Mouse (Mus musculus) MEL (cell line): Measurements from ENCODE around the gene Ccdc182.

Experiments used
- CTCF ChIP-seq, 3 experiments: IDR thresholded peaks in 2 of 3; conservative IDR thresholded peaks in 1 of 3; 2 replicates each; pipeline ENCODE4 v1.5.1; 2011 to 2012; ENCODE audit warnings: low read length in 3 of 3, low read depth in 2 of 3, mild to moderate bottlenecking in 2 of 3, improper control_type of control experiment in 1 of 3, inconsistent platforms in 1 of 3, mixed read lengths in 1 of 3, moderate library complexity in 1 of 3; ENCODE audit not compliant: control insufficient read depth in 1 of 3, insufficient read depth in 1 of 3, poor library complexity in 1 of 3, severe bottlenecking in 1 of 3
- E2F4 ChIP-seq: IDR thresholded peaks from 2 replicates; pipeline ENCODE4 v1.6.1; 2011; ENCODE audit warnings: low read depth, low read length, improper control_type of control experiment, borderline replicate concordance
- EP300 ChIP-seq, 2 experiments: IDR thresholded peaks; 2 replicates each; pipeline ENCODE4 v1.6.1; 2011; ENCODE audit warnings: improper control_type of control experiment in 2 of 2, low read length in 2 of 2, low read depth in 1 of 2, mild to moderate bottlenecking in 1 of 2
- GATA1 ChIP-seq: IDR thresholded peaks from 2 replicates; pipeline ENCODE4 v1.6.1; 2011; ENCODE audit warnings: low read depth, low read length, improper control_type of control experiment
- HCFC1 ChIP-seq: IDR thresholded peaks from 2 replicates; pipeline ENCODE4 v1.6.1; 2012; ENCODE audit warnings: low read depth, mild to moderate bottlenecking, inconsistent platforms, low read length, improper control_type of control experiment, moderate library complexity
- MEF2A ChIP-seq: IDR thresholded peaks from 2 replicates; pipeline ENCODE4 v1.6.1; 2014; ENCODE audit warnings: low read depth, mild to moderate bottlenecking, inconsistent platforms, low read length, improper control_type of control experiment; ENCODE audit not compliant: poor library complexity, insufficient replicate concordance, severe bottlenecking; ENCODE audit errors: extremely low read depth
- MXI1 ChIP-seq: IDR thresholded peaks from 2 replicates; pipeline ENCODE4 v1.6.1; 2011; ENCODE audit warnings: mild to moderate bottlenecking, low read depth, low read length, improper control_type of control experiment
- NELFE ChIP-seq: IDR thresholded peaks from 2 replicates; pipeline ENCODE4 v1.6.1; 2011; ENCODE audit warnings: low read depth, low read length, improper control_type of control experiment
- POLR2A ChIP-seq, 2 experiments: IDR thresholded peaks; 2 replicates each; pipeline ENCODE4 v1.6.1; 2011 to 2012; ENCODE audit warnings: low read length in 2 of 2, mild to moderate bottlenecking in 2 of 2, control low read depth in 1 of 2, improper control_type of control experiment in 1 of 2, low read depth in 1 of 2, moderate library complexity in 1 of 2; ENCODE audit not compliant: control insufficient read depth in 1 of 2, insufficient read depth in 1 of 2, poor library complexity in 1 of 2
- RCOR1 ChIP-seq: IDR thresholded peaks from 2 replicates; pipeline ENCODE4 v1.6.1; 2012; ENCODE audit warnings: low read depth, mild to moderate bottlenecking, inconsistent platforms, low read length, improper control_type of control experiment
- ZC3H11A ChIP-seq: IDR thresholded peaks from 2 replicates; pipeline ENCODE4 v1.6.1; 2012; ENCODE audit warnings: low read depth, mild to moderate bottlenecking, inconsistent platforms, low read length, improper control_type of control experiment
- ZKSCAN1 ChIP-seq: IDR thresholded peaks from 2 replicates; pipeline ENCODE4 v1.6.1; 2012; ENCODE audit warnings: low read depth, mild to moderate bottlenecking, inconsistent platforms, low read length, improper control_type of control experiment, moderate library complexity
- ZMIZ1 ChIP-seq: IDR thresholded peaks from 2 replicates; pipeline ENCODE4 v1.6.1; 2012; ENCODE audit warnings: low read depth, mild to moderate bottlenecking, inconsistent platforms, low read length, improper control_type of control experiment, moderate library complexity
- ZNF384 ChIP-seq: IDR thresholded peaks from 2 replicates; pipeline ENCODE4 v1.6.1; 2012; ENCODE audit warnings: low read depth, mild to moderate bottlenecking, inconsistent platforms, low read length, improper control_type of control experiment

DNA sequence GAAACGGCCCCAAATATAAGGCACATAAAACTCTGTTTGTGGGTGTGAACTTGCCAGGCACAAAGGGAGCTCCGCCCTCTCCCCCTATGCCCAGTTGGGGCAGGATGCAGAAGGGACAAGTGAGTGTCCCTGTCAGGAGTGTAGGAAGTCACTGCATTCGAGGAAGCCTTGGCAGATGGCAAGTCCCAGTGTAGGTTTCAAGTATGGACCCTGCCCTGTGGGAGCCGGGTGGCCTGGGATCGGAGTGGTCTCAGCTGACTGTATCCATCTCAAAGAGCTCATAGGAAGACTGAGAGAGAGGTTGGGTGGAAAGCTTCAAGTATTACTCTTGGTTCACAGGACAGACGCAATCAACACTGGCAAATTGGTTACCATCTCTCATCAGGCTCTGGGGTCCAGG lies 17.9 kb upstream of the Ccdc182 start:
- TF ChIP-seq CTCF (IDR thresholded peaks at IDR 0.05 in 2 of 3, conservative IDR thresholded peaks at IDR 0.05 in 1 of 3; ENCODE audit: control insufficient read depth in 1 of 3, insufficient read depth in 1 of 3, low read depth in 2 of 3, low read length in 3 of 3, poor library complexity in 1 of 3, severe bottlenecking in 1 of 3) = no peak
- TF ChIP-seq GATA1 = no peak
- TF ChIP-seq POLR2A (IDR thresholded peaks at IDR 0.05; ENCODE audit: control insufficient read depth in 1 of 2, insufficient read depth in 1 of 2, low read depth in 1 of 2, low read length in 2 of 2, poor library complexity in 1 of 2) = no peak
- no peak for TF ChIP-seq HCFC1
- no peak for TF ChIP-seq ZKSCAN1
- TF ChIP-seq E2F4 = no peak
- TF ChIP-seq NELFE = no peak
- no peak for TF ChIP-seq EP300 (IDR thresholded peaks at IDR 0.05; ENCODE audit: low read depth in 1 of 2, low read length in 2 of 2)
- no peak for TF ChIP-seq ZMIZ1
- no peak for TF ChIP-seq RCOR1
- TF ChIP-seq ZNF384 = no peak
- no peak for TF ChIP-seq MEF2A
- TF ChIP-seq MXI1 = no peak
- TF ChIP-seq ZC3H11A = no peak
